Mouse (Mus musculus) liver, embryonic 14 days (tissue): ENCODE measurements around the gene Phkg2. TPM values are rescaled to one million over a fixed set of nuclear protein-coding genes. Genes with fewer than 3 reads are reported as not detected.

Source experiments
- polyA plus RNA-seq: library from polyadenylated mRNA; depleted of rRNA; stranded (reverse); fragments of >200 nt; gene quantifications from 2 replicates; pipeline ENCODE4 v1.2.3, GENCODE M21; 2012; rRNA removed

The Phkg2 gene
- 24.1 and 27.6 TPM in 2 replicates for polyA plus RNA-seq

DNA sequence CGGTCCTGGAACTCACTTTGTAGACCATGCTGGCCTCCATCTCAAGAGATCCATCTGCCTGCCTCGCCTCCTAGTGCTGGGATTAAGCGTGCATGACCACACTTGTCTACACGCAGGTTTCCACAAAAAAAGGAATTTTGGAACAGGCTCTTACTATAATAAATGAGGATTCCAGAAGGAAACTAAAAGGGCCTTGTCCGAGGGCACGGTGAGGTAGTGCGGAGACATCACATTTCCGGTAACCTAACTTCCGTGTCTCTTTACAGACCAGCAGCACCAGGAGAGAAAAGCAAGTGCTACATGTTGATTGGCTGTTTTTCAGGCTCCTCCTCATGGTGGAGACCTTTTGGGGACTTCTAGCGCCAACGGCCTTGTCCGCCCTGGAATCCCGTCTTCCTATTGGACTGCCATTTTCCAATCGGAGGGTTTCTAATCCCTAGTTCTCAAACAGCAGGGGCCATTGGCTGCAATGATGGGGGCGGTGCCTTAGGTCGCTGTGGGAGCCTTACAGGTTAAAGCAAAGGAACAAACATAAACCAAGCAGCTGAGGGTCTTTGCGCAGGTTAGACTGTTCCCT is at the start of gene Phkg2:
Phkg2 (plus strand) TSS at position 446 of the 577 bp plus-strand sequence.

DNA sequence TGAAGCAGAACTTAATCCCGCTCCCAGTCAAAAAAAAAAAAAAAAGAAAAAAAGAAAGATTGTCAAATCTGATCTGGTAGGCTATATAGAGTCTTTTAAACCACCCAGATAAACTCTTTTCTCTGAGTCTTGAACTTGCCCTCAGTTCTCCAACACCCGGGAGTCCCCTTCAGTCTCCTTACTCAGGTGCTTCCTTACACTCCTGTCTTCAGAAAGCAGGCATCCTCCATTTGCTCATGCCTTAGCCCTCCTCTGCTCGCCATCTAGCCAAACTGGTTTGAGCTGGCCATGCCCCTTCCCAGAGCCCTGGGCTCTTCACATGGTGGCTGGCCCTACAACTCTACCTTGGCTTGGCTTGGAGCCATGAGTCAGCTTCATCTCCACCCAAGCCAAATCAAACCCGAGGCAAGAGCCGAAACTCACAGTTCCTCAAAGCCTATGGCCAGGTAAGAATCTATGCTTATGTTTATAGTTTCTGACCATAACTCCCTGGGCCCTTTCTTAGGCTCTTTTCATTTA is 11.7 kb upstream of the Phkg2 start, which contains the start of gene Tmem265:
Tmem265 (plus strand) TSS at position 51 of the 519 bp plus-strand sequence.

DNA sequence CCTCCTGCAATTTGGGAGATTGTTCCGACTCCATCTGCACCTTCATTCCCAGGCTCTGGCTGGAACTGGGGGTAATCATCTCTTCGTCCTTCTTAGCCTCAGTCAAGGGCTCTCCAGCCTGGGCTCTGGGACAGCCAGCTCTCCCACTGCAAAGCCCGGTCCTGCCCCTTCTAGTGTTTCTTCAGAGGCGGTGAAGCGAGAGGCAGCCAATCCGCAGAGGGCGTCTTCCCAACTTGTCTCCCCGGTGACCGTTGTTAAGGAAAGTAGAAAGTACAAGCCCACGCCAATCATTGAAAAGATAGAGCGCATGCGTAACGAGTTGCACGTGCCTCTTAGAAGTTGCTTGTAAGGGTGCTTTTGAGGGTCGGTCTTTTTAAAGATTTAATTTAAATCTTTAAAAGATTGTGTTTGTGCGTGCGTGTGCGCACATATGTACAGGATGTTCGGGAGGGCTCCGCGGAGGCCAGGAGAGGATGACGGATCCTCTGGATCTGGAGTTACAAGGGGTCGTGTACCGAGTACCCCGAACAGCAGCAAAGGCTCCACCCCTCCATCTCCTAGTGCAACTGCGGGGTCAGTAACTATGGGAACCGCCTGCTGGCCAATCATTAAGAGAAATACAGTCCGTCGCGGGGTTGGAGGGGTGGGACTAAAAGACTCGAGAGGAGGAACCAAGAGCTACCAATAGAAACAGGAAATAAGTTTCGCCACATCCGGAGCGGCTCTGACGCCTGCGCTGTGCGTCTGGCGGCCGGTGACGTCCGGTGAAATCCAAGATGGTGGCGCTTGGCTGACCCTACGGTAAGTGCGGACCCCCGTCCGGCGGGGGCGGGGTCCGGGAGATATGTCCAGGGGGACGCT is 15.1 kb downstream of the Phkg2 start, which contains the start of the genes Ccdc189 and Rnf40:
Ccdc189 (minus strand) TSS at position 585 of the 861 bp plus-strand sequence.
Rnf40 (plus strand) TSS at position 757 of the 861 bp plus-strand sequence.

DNA sequence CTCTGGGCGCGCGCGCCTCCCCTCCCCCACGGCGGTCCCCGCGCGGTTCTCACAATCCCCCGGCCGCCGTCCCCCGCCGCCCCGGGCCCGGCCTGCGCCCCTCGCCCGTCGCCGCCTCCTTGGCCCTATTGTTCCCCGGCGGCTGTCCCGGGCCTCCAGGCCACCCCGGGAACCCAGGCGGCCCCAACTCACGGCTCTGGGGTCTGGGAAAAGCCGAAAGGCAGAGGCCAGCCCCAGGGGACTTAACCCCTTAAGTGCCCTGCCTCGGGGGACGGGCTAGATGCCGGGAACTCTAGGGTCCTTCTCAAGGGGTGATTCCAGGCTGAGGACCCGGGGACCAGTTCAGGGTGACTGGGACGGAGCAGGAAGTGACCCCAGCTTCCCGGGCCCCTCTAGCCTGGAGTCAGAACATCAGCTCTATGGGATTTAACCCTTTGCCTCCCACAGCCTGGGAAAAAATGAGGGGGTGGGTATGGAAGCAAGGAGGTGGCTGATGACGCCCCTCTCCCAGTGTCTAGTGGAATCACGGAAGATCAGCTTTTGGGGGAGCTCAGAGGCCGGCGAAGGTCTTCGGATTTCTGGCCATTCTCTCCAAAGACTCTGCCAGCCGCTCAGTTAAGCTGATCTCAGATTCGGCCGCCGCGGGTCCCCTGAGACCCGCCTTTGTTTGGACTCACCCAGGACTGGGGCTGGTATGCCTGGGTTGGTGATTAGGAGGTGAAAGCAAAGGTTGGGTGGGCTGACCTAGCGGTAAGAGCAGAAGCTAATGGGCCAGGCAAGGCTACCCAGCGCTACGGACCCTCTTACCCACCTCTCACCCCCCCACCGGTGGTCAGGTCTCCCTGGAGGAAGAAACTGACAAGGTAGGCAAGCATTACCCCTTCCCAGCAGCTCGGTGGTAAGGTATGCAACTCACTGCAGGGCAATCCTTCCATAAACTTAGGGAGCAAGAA is 42.0 kb downstream of the Phkg2 start, which contains the start of gene Zfp629:
Zfp629 (minus strand) TSS at position 907 of the 953 bp plus-strand sequence.

Other genes with a start within 250 kb of the Phkg2 start
- 3.8 and 4.1 TPM in 2 replicates for gene Zfp768, start 227.8 kb upstream of the Phkg2 start, polyA plus RNA-seq
- gene Zfp747, start 197.3 kb upstream of the Phkg2 start, polyA plus RNA-seq: 1.4 and 1.5 TPM in 2 replicates
- 0.59 and 0.69 TPM in 2 replicates for gene 9130019O22Rik, start 186.2 kb upstream of the Phkg2 start, polyA plus RNA-seq
- gene E430018J23Rik, start 179.7 kb upstream of the Phkg2 start, polyA plus RNA-seq: 1.1 and 1.3 TPM in 2 replicates
- gene Zfp764, start 166.5 kb upstream of the Phkg2 start, polyA plus RNA-seq: 1.1 and 1.2 TPM in 2 replicates
- 5.8 and 6.8 TPM in 2 replicates for gene Zfp688, start 151.3 kb upstream of the Phkg2 start, polyA plus RNA-seq
- 1.4 and 1.7 TPM in 2 replicates for gene Zfp689, start 124.2 kb upstream of the Phkg2 start, polyA plus RNA-seq
- 20.4 and 21.6 TPM in 2 replicates for gene Prr14, start 113.7 kb upstream of the Phkg2 start, polyA plus RNA-seq
- gene Fbrs, start 94.1 kb upstream of the Phkg2 start, polyA plus RNA-seq: 4.4 and 9.0 TPM in 2 replicates
- gene Srcap, start 61.4 kb upstream of the Phkg2 start, polyA plus RNA-seq: 2.9 and 3.8 TPM in 2 replicates
- 5.3 and 6.2 TPM in 2 replicates for gene Gm42715, start 53.8 kb upstream of the Phkg2 start, polyA plus RNA-seq
- 1.3 TPM in 2 replicates for gene Tmem265, start 11.9 kb upstream of the Phkg2 start, polyA plus RNA-seq
- 4.3 and 5.0 TPM in 2 replicates for gene Ccdc189, start 15.3 kb downstream of the Phkg2 start, polyA plus RNA-seq
- gene Rnf40, start 15.4 kb downstream of the Phkg2 start, polyA plus RNA-seq: 14.6 and 16.3 TPM in 2 replicates
- gene Zfp629, start 42.5 kb downstream of the Phkg2 start, polyA plus RNA-seq: 1.7 and 1.9 TPM in 2 replicates
- 12.5 and 12.9 TPM in 2 replicates for gene Bcl7c, start 135.6 kb downstream of the Phkg2 start, polyA plus RNA-seq
- gene Ctf1, start 139.4 kb downstream of the Phkg2 start, polyA plus RNA-seq: 2.0 and 2.3 TPM in 2 replicates
- gene Ctf2, start 158.8 kb downstream of the Phkg2 start, polyA plus RNA-seq: not detected in 2 replicates
- 10.2 and 11.0 TPM in 2 replicates for gene Fbxl19, start 171.2 kb downstream of the Phkg2 start, polyA plus RNA-seq
- 4.6 and 6.9 TPM in 2 replicates for gene Orai3, start 196.5 kb downstream of the Phkg2 start, polyA plus RNA-seq
- 4.3 and 6.2 TPM in 2 replicates for gene Setd1a, start 203.3 kb downstream of the Phkg2 start, polyA plus RNA-seq
- gene Gm49388, start 212.3 kb downstream of the Phkg2 start, polyA plus RNA-seq: 0.90 and 1.2 TPM in 2 replicates
- gene Hsd3b7, start 227.3 kb downstream of the Phkg2 start, polyA plus RNA-seq: 39.0 and 44.6 TPM in 2 replicates